Mouse (Mus musculus) heart, postnatal 0 days (tissue): Measurements from ENCODE around the gene Spib. TPM values are rescaled to one million over a fixed set of nuclear protein-coding genes. Genes with fewer than 3 reads are reported as not detected.

Experiments used
- ATAC-seq: fragments of 200-750 bp; cut with Nextera tagmentation; 2 replicates; pipeline ENCODE4 v1.8.0; 2017; ENCODE audit warnings: low read depth, moderate number of reproducible peaks, moderate library complexity; ENCODE audit not compliant: insufficient read depth
- DNase-seq: peaks from one replicate; pipeline ENCODE4 v3.0.0-alpha.2; 2016; ENCODE audit warnings: low spot score
- H3K27ac ChIP-seq: fragments of 300-500 bp; sonication (generic); 2 replicates; pipeline ENCODE4 v1.5.1; 2014; ENCODE audit warnings: low read depth, mild to moderate bottlenecking
- H3K27me3 ChIP-seq: fragments of 300-500 bp; sonication (generic); 2 replicates; pipeline ENCODE4 v1.6.1; 2014; ENCODE audit warnings: low read length, mixed read lengths; ENCODE audit not compliant: control insufficient read depth, insufficient read depth
- H3K36me3 ChIP-seq: fragments of 300-500 bp; sonication (generic); replicated peaks from 2 replicates; pipeline ENCODE4 v1.6.1; 2014; ENCODE audit warnings: low read length, mixed read lengths; ENCODE audit not compliant: control insufficient read depth, insufficient read depth
- H3K4me1 ChIP-seq: fragments of 300-500 bp; sonication (generic); 2 replicates; pipeline ENCODE4 v1.6.1; 2014; ENCODE audit warnings: antibody characterized with exemption; ENCODE audit not compliant: control insufficient read depth, insufficient read depth
- H3K4me2 ChIP-seq: fragments of 300-500 bp; sonication (generic); 2 replicates; pipeline ENCODE4 v1.6.1; 2014; ENCODE audit warnings: low read depth, mild to moderate bottlenecking, low read length, moderate library complexity
- H3K4me3 ChIP-seq: fragments of 300-500 bp; sonication (generic); 2 replicates; pipeline ENCODE4 v1.5.1; 2014; ENCODE audit warnings: low read depth, low read length
- H3K9ac ChIP-seq: fragments of 300-500 bp; sonication (generic); replicated peaks from 2 replicates; pipeline ENCODE4 v1.6.1; 2014; ENCODE audit warnings: low read depth, low read length, mixed read lengths
- H3K9me3 ChIP-seq: fragments of 300-500 bp; sonication (generic); replicated peaks from 2 replicates; pipeline ENCODE4 v1.6.1; 2016; ENCODE audit warnings: low read length; ENCODE audit not compliant: control insufficient read depth
- CTCF ChIP-seq: IDR thresholded peaks from 2 replicates; pipeline ENCODE4 v1.5.1; 2016; ENCODE audit warnings: antibody characterized with exemption, control low read depth, low read depth
- EP300 ChIP-seq: IDR thresholded peaks from 2 replicates; pipeline ENCODE4 v1.6.1; 2016; ENCODE audit warnings: antibody characterized with exemption, low read depth
- WGBS: fragments of 180-500 bp; shearing (Covaris S2); extraction: QIAGEN DNeasy Blood & Tissue Kit; methylation state at CpG from one replicate; pipeline ENCODE4 v1.1.7; 2014; 5-methylcytosine and 5-hydroxymethylcytosine counted together
- polyA plus RNA-seq: library from polyadenylated mRNA; unstranded; fragments of >200 nt; fragmentation: Nextera tagmentation; extraction: Ambion mirVana; gene quantifications from 2 replicates; pipeline ENCODE4 v1.2.1, GENCODE M21; 2015
- total RNA-seq: library from RNA; depleted of rRNA; stranded (reverse); fragments of >200 nt; gene quantifications from 2 replicates; pipeline ENCODE4 v1.2.3, GENCODE M21; 2014; ENCODE audit warnings: low replicate concordance

Gene Spib
- total and polyA plus RNA-seq, 2 experiments from 2014 or later: 0.11 to 2.6 TPM

- DNase-seq (no peak), ATAC-seq (no peak)
- no peak overlapping the region for H3K4me2 ChIP-seq
- peaks cover 42% of the 10 kb centered on the region for H3K36me3 ChIP-seq
- 90% methylated on average over 19 of the region's 19 CpGs for WGBS
- no peak overlapping the region for H3K4me3 ChIP-seq
- H3K9ac ChIP-seq: no peak overlapping the region
- no peaks in the 10 kb centered on the region for H3K27me3 ChIP-seq
- 0 out of 2 replicates have a peak, but pooled peaks cover 3% of the 10 kb centered on the region for H3K4me1 ChIP-seq
- H3K27ac ChIP-seq: no peak overlapping the region
- H3K9me3 ChIP-seq: no peaks in the 10 kb centered on the region
- TF ChIP-seq CTCF (no peak), EP300 (no peak)
These were observed 3.0 kb upstream of the Spib start for GRCm38 (mm10) chr7:44534656-44535441.

DNA sequence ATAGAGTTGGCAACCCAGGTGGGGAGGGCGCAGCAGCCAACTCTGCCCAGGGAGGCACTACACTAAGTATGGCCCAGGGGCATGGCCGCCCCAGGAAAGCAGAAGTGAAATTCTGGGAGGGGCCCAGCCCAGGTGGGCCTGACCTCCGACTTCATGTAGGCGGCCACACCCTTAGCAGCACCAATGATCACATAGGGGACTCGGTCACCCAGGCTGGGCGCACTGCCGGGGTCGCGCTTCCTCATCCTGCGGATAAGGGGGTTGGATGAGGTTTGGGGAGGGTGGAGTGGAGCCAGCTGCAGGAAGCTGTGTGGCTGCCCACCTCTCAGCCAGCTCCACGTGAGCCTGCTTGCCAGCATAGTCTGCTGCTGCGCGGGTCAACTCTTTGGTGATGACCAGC, 2.4 kb upstream of the Spib start:
- no peak overlapping the region for H3K4me2 ChIP-seq
- no peak for TF ChIP-seq CTCF
- 0 out of 2 replicates have a peak, but pooled peaks cover 3% of the 10 kb centered on the region for H3K4me1 ChIP-seq
- H3K27ac ChIP-seq: no peak overlapping the region
- H3K4me3 ChIP-seq: no peak overlapping the region
- DNase-seq (no peak), ATAC-seq (no peak)
- peaks cover 37% of the 10 kb centered on the region for H3K36me3 ChIP-seq
- 81% methylated on average over 13 of the region's 13 CpGs for WGBS
- H3K27me3 ChIP-seq: no peaks in the 10 kb centered on the region
- no peaks in the 10 kb centered on the region for H3K9me3 ChIP-seq
- no peak overlapping the region for H3K9ac ChIP-seq

- no peak overlapping the region for H3K4me2 ChIP-seq
- no peak overlapping the region for H3K4me3 ChIP-seq
- no peak overlapping the region for H3K9ac ChIP-seq
- H3K4me1 ChIP-seq: 0 out of 2 replicates have a peak, but pooled peaks cover 3% of the 10 kb centered on the region
- ATAC-seq: no peak
- H3K9me3 ChIP-seq: no peaks in the 10 kb centered on the region
- no peak for DNase-seq
- no peak overlapping the region for H3K27ac ChIP-seq
- no peak for TF ChIP-seq EP300
- no peak for TF ChIP-seq CTCF
- H3K36me3 ChIP-seq: peaks cover 32% of the 10 kb centered on the region
- 83% methylated on average over 12 of the region's 12 CpGs for WGBS
- no peaks in the 10 kb centered on the region for H3K27me3 ChIP-seq
These were observed 1.8 kb upstream of the Spib start for GRCm38 (mm10) chr7:44533746-44534045.

GRCm38 (mm10) chr7:44532918-44533745, 1.3 kb upstream of the Spib start:
- Histone ChIP-seq H3K27ac (no peak overlapping the region), H3K4me1 (peaks cover 6% of the 10 kb centered on the region; the same call in 1 of the 2 replicates), H3K9me3 (no peaks in the 10 kb centered on the region), H3K9ac (no peak overlapping the region), H3K27me3 (no peaks in the 10 kb centered on the region), H3K4me3 (no peak overlapping the region), H3K36me3 (peaks cover 26% of the 10 kb centered on the region; the same call in 1 of the 2 replicates), H3K4me2 (no peak overlapping the region)
- ATAC-seq: no peak
- TF ChIP-seq EP300 (no peak), CTCF (no peak)
- WGBS: 80% methylated on average over 29 of the region's 29 CpGs
- no peak for DNase-seq

GRCm38 (mm10) chr7:44531207-44531606, 664 bp downstream of the Spib start:
- H3K9me3 ChIP-seq: no peaks in the 10 kb centered on the region
- DNase-seq (no peak), ATAC-seq (no peak)
- no peak overlapping the region for H3K4me2 ChIP-seq
- peaks cover 8% of the 10 kb centered on the region; the same call in 1 of the 2 replicates for H3K4me1 ChIP-seq
- H3K36me3 ChIP-seq: peaks cover 25% of the 10 kb centered on the region; the same call in 1 of the 2 replicates
- no peak overlapping the region for H3K27ac ChIP-seq
- 31% methylated on average over 5 of the region's 5 CpGs for WGBS
- H3K9ac ChIP-seq: no peak overlapping the region
- H3K27me3 ChIP-seq: no peaks in the 10 kb centered on the region
- H3K4me3 ChIP-seq: no peak overlapping the region
- TF ChIP-seq CTCF: no peak
